Mouse (Mus musculus): Measurements from ENCODE around the gene Sprtn. TPM values are rescaled to one million over a fixed set of nuclear protein-coding genes. Genes with fewer than 3 reads are reported as not detected.

Sprtn gene
- polyA plus RNA-seq, 1 experiment from 2014 or later = 13.3 TPM

- H3K27ac ChIP-seq = peak within 1 kb of the TSS; percentile 96
- H3K9me3 ChIP-seq = no peaks in the 10 kb centered on the region
- ATAC-seq (ENCODE audit: insufficient number of reproducible peaks, insufficient read depth, low FRiP score, low TSS enrichment) = peak; percentile 77
- H3K9ac ChIP-seq = peak within 1 kb of the TSS; percentile 93
- 1% methylated on average over 30 of the region's 98 CpGs for WGBS
- H3K4me3 ChIP-seq = peak within 1 kb of the TSS; percentile 89
- no peaks in the 10 kb centered on the region for H3K27me3 ChIP-seq
- peak within 1 kb of the TSS; percentile 75 for H3K4me2 ChIP-seq (replicated peaks)
- H3K36me3 ChIP-seq = 0 out of 2 replicates have a peak, but pooled peaks cover 1% of the 10 kb centered on the region
- H3K4me1 ChIP-seq = peaks cover 29% of the 10 kb centered on the region
Measured at GRCm38 (mm10) chr8:124949209-124950068, 51.8 kb downstream of the Sprtn start, which contains the start of gene Egln1. Gene Egln1, minus strand, starts transcription at chr8:124949324.

- no peaks in the 10 kb centered on the region for H3K27me3 ChIP-seq
- H3K4me1 ChIP-seq = peaks cover 26% of the 10 kb centered on the region
- no peaks in the 10 kb centered on the region for H3K9me3 ChIP-seq
- peak overlapping the region; percentile 51 for H3K4me2 ChIP-seq (replicated peaks)
- ATAC-seq (ENCODE audit: insufficient number of reproducible peaks, insufficient read depth, low FRiP score, low TSS enrichment) = no peak
- peak overlapping the region; percentile 96 for H3K27ac ChIP-seq
- H3K4me3 ChIP-seq = peak overlapping the region; percentile 89
- WGBS = 39% methylated on average over 10 of the region's 10 CpGs
- H3K36me3 ChIP-seq = no peaks in the 10 kb centered on the region
- peak overlapping the region; percentile 93 for H3K9ac ChIP-seq
Measured at GRCm38 (mm10) chr8:124950069-124950456, 52.4 kb downstream of the Sprtn start.

- Histone ChIP-seq H3K4me1 (peaks cover 23% of the 10 kb centered on the region), H3K9ac (peak overlapping the region; percentile 93; the same call in 1 of the 2 replicates), H3K36me3 (no peaks in the 10 kb centered on the region), H3K9me3 (no peaks in the 10 kb centered on the region), H3K27ac (peak overlapping the region; percentile 96; the same call in 1 of the 2 replicates), H3K4me3 (peak overlapping the region; percentile 89; the same call in 1 of the 2 replicates), H3K4me2 (replicated peaks) (peak overlapping the region; percentile 51), H3K27me3 (no peaks in the 10 kb centered on the region)
- WGBS = 50% methylated on average over 2 of the region's 2 CpGs
- ATAC-seq (ENCODE audit: insufficient number of reproducible peaks, insufficient read depth, low FRiP score, low TSS enrichment) = no peak
Measured at GRCm38 (mm10) chr8:124950865-124951264, 53.2 kb downstream of the Sprtn start.

- ATAC-seq (ENCODE audit: insufficient number of reproducible peaks, insufficient read depth, low FRiP score, low TSS enrichment) = no peak
- H3K9ac ChIP-seq = no peak overlapping the region
- no peak overlapping the region for H3K4me2 ChIP-seq (replicated peaks)
- no peaks in the 10 kb centered on the region for H3K27me3 ChIP-seq
- H3K9me3 ChIP-seq = no peaks in the 10 kb centered on the region
- H3K4me3 ChIP-seq = no peak overlapping the region
- peaks cover 8% of the 10 kb centered on the region for H3K4me1 ChIP-seq
- 80% methylated on average over 7 of the region's 7 CpGs for WGBS
- no peak overlapping the region for H3K27ac ChIP-seq
- no peaks in the 10 kb centered on the region for H3K36me3 ChIP-seq
Measured at GRCm38 (mm10) chr8:124953188-124953587, 55.5 kb downstream of the Sprtn start.

- Histone ChIP-seq H3K36me3 (no peaks in the 10 kb centered on the region), H3K27ac (no peak overlapping the region), H3K9ac (no peak overlapping the region), H3K27me3 (no peaks in the 10 kb centered on the region), H3K9me3 (no peaks in the 10 kb centered on the region), H3K4me3 (no peak overlapping the region), H3K4me2 (replicated peaks) (no peak overlapping the region), H3K4me1 (peaks cover 10% of the 10 kb centered on the region)
- no peak for ATAC-seq (ENCODE audit: insufficient number of reproducible peaks, insufficient read depth, low FRiP score, low TSS enrichment)
- 70% methylated on average over 8 of the region's 8 CpGs for WGBS
Measured at GRCm38 (mm10) chr8:124954572-124955082, 56.9 kb downstream of the Sprtn start.

Other genes with a start within 250 kb of the Sprtn start
- 32.0 and 32.1 TPM in 2 replicates for gene 2310022B05Rik, start 234.5 kb upstream of the Sprtn start, polyA plus RNA-seq (2016; fragmentation: Nextera tagmentation; extraction: Ambion mirVana)
- gene Ttc13, start 175.9 kb upstream of the Sprtn start, polyA plus RNA-seq (2016; fragmentation: Nextera tagmentation; extraction: Ambion mirVana) = 52.8 and 54.1 TPM in 2 replicates
- 33.2 and 35.6 TPM in 2 replicates for gene Arv1, start 175.7 kb upstream of the Sprtn start, polyA plus RNA-seq (2016; fragmentation: Nextera tagmentation; extraction: Ambion mirVana)
- 6.7 and 8.0 TPM in 2 replicates for gene Fam89a, start 146.1 kb upstream of the Sprtn start, polyA plus RNA-seq (2016; fragmentation: Nextera tagmentation; extraction: Ambion mirVana)
- gene Trim67, start 104.8 kb upstream of the Sprtn start, polyA plus RNA-seq (2016; fragmentation: Nextera tagmentation; extraction: Ambion mirVana) = 1.00 and 1.5 TPM in 2 replicates
- 110 and 111 TPM in 2 replicates for gene Gnpat, start 34.9 kb upstream of the Sprtn start, polyA plus RNA-seq (2016; fragmentation: Nextera tagmentation; extraction: Ambion mirVana)
- gene 2810004N23Rik, start 34.8 kb upstream of the Sprtn start, polyA plus RNA-seq (2016; fragmentation: Nextera tagmentation; extraction: Ambion mirVana) = 53.5 and 59.4 TPM in 2 replicates
- gene Exoc8, start 181 bp upstream of the Sprtn start, polyA plus RNA-seq (2016; fragmentation: Nextera tagmentation; extraction: Ambion mirVana) = 14.6 TPM in 2 replicates
- 15.5 and 15.6 TPM in 2 replicates for gene Egln1, start 51.4 kb downstream of the Sprtn start, polyA plus RNA-seq (2016; fragmentation: Nextera tagmentation; extraction: Ambion mirVana)
- 138 and 140 TPM in 2 replicates for gene Tsnax, start 115.1 kb downstream of the Sprtn start, polyA plus RNA-seq (2016; fragmentation: Nextera tagmentation; extraction: Ambion mirVana)
- 2.9 and 3.1 TPM in 2 replicates for gene Disc1, start 156.3 kb downstream of the Sprtn start, polyA plus RNA-seq (2016; fragmentation: Nextera tagmentation; extraction: Ambion mirVana)